Mouse (Mus musculus): ENCODE results near the gene Safb2.

DNA sequence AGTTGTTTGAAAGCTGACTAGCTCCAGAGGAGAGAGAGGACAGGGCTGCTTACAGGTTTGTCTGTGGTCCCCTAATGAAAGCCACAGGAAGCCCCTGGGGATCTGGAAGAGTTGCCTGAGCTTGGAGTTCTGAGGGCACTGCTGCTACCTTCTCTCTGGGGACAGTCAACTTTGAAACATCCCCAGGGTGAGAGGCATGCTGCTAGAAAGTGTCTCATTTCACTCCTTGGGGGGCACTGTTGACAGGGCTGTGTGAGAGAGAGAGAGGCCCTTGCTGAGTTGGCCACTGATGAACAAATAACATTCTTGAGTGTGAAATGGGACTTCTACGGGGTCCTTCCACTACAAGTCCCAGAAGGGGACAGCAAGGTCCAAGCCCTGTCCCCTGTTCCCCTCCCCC, 3.4 kb upstream of the Safb2 start:
- no peak for TF ChIP-seq CTCF (IDR thresholded peaks at IDR 0.05; ENCODE audit: borderline replicate concordance, insufficient read depth, low read depth, low read length)
- TF ChIP-seq POLR2A (IDR thresholded peaks at IDR 0.05; ENCODE audit: borderline replicate concordance, insufficient read depth, low read length), result no peak
